Mouse (Mus musculus): ENCODE results near the gene Slc4a7. TPM values are rescaled to one million over a fixed set of nuclear protein-coding genes. Genes with fewer than 3 reads are reported as not detected.

The Slc4a7 gene
- polyA plus RNA-seq, 1 experiment from 2014 or later = 15.7 TPM

Other genes starting within 250 kb of the Slc4a7 start
- gene Nek10, start 101.1 kb downstream of the Slc4a7 start, polyA plus RNA-seq (2015; fragmentation: Nextera tagmentation; extraction: Ambion mirVana) = 0.42 and 0.53 TPM in 2 replicates

Data from embryonic facial prominence, embryonic 15.5 days (tissue).